Mouse (Mus musculus) heart, embryonic 14.5 days (tissue): ENCODE data around the gene Zfp524. TPM values are rescaled to one million over a fixed set of nuclear protein-coding genes. Genes with fewer than 3 reads are reported as not detected.

Experiments used
- polyA plus RNA-seq: library from polyadenylated mRNA; unstranded; fragments of >200 nt; fragmentation: Nextera tagmentation; extraction: Ambion mirVana; gene quantifications from 2 replicates; pipeline ENCODE4 v1.2.1, GENCODE M21; 2014

Zfp524 gene
- polyA plus RNA-seq, 1 experiment from 2014 or later: 12.6 TPM

Other genes starting within 250 kb of the Zfp524 start
- not detected in 2 replicates for gene Fam71e2, start 243.1 kb upstream of the Zfp524 start, polyA plus RNA-seq
- gene Il11, start 231.6 kb upstream of the Zfp524 start, polyA plus RNA-seq: not detected in 2 replicates
- not detected in 2 replicates for gene Tmem190, start 231.5 kb upstream of the Zfp524 start, polyA plus RNA-seq
- 3.0 and 3.7 TPM in 2 replicates for gene Tmem238, start 224.8 kb upstream of the Zfp524 start, polyA plus RNA-seq
- 179 and 188 TPM in 2 replicates for gene Rpl28, start 221.5 kb upstream of the Zfp524 start, polyA plus RNA-seq
- 237 and 408 TPM in 2 replicates for gene Ube2s, start 201.8 kb upstream of the Zfp524 start, polyA plus RNA-seq
- gene Shisa7, start 169.7 kb upstream of the Zfp524 start, polyA plus RNA-seq: 0.05 TPM in 1 of 2 replicates, not detected in the other
- 4.2 and 4.3 TPM in 2 replicates for gene Isoc2b, start 144.2 kb upstream of the Zfp524 start, polyA plus RNA-seq
- 1.1 and 1.5 TPM in 2 replicates for gene Isoc2a, start 137.3 kb upstream of the Zfp524 start, polyA plus RNA-seq
- gene Gm36210, start 107.9 kb upstream of the Zfp524 start, polyA plus RNA-seq: 0.20 TPM in 1 of 2 replicates, not detected in the other
- gene Zfp628, start 99.2 kb upstream of the Zfp524 start, polyA plus RNA-seq: 2.1 and 3.1 TPM in 2 replicates
- 4.4 and 5.1 TPM in 2 replicates for gene Nat14, start 92.4 kb upstream of the Zfp524 start, polyA plus RNA-seq
- gene Ssc5d, start 88.6 kb upstream of the Zfp524 start, polyA plus RNA-seq: 1.4 and 1.9 TPM in 2 replicates
- gene Sbk2, start 50.0 kb upstream of the Zfp524 start, polyA plus RNA-seq: 6.8 and 8.1 TPM in 2 replicates
- gene Sbk3, start 43.2 kb upstream of the Zfp524 start, polyA plus RNA-seq: 0.42 and 0.80 TPM in 2 replicates
- 29.8 and 33.5 TPM in 2 replicates for gene Zfp579, start 18.3 kb upstream of the Zfp524 start, polyA plus RNA-seq
- 23.4 and 23.8 TPM in 2 replicates for gene Fiz1, start 282 bp downstream of the Zfp524 start, polyA plus RNA-seq
- gene Gm44973, start 1.1 kb downstream of the Zfp524 start, polyA plus RNA-seq: 0.34 TPM in 1 of 2 replicates, not detected in the other
- 4.4 and 4.9 TPM in 2 replicates for gene Zfp865, start 6.0 kb downstream of the Zfp524 start, polyA plus RNA-seq
- 0.73 and 1.9 TPM in 2 replicates for gene Ccdc106, start 6.1 kb downstream of the Zfp524 start, polyA plus RNA-seq
- not detected in 2 replicates for gene 4632433K11Rik, start 19.7 kb downstream of the Zfp524 start, polyA plus RNA-seq
- gene Zfp784, start 24.0 kb downstream of the Zfp524 start, polyA plus RNA-seq: 5.6 TPM in 2 replicates
- gene Zfp580, start 37.1 kb downstream of the Zfp524 start, polyA plus RNA-seq: 21.9 and 22.0 TPM in 2 replicates
- gene U2af2, start 47.7 kb downstream of the Zfp524 start, polyA plus RNA-seq: 46.8 and 66.2 TPM in 2 replicates
- 50.6 and 52.0 TPM in 2 replicates for gene Epn1, start 65.8 kb downstream of the Zfp524 start, polyA plus RNA-seq
- gene Rfpl4, start 102.5 kb downstream of the Zfp524 start, polyA plus RNA-seq: not detected in 2 replicates
- 2.2 and 2.5 TPM in 2 replicates for gene Rasl2-9, start 111.5 kb downstream of the Zfp524 start, polyA plus RNA-seq
- 0.01 TPM in 1 of 2 replicates, not detected in the other for gene Vmn1r55, start 135.3 kb downstream of the Zfp524 start, polyA plus RNA-seq
- gene Vmn1r56, start 182.3 kb downstream of the Zfp524 start, polyA plus RNA-seq: not detected in 2 replicates
- gene Vmn1r57, start 204.1 kb downstream of the Zfp524 start, polyA plus RNA-seq: not detected in 2 replicates